Mouse (Mus musculus) liver, postnatal 0 days (tissue): ENCODE measurements around the gene Usp34.

Experiments used
- CTCF ChIP-seq: sonication (generic); IDR thresholded peaks from 2 replicates; pipeline ENCODE4 v1.5.1; 2016; ENCODE audit warnings: antibody characterized with exemption, low read depth
- EP300 ChIP-seq: IDR thresholded peaks from 2 replicates; pipeline ENCODE4 v1.6.1; 2016; ENCODE audit warnings: antibody characterized with exemption, low read depth, mild to moderate bottlenecking

- TF ChIP-seq CTCF: no peak
- no peak for TF ChIP-seq EP300
These were observed 190.6 kb downstream of the Usp34 start for GRCm38 (mm10) chr11:23497335-23497717.
